Comparison of ENCODE assay signal across 11 mouse cellular contexts in genomic region chr2:79455646-79456045, GRCm38 (mm10). TPM values are rescaled to one million over a fixed set of nuclear protein-coding genes. Genes with fewer than 3 reads are reported as not detected.
A peak's percentile ranks its signal among the peaks of the same experiment; 100 is the strongest.
DNase-seq lines count a peak whose midpoint lies in the region; ATAC-seq and TF ChIP-seq lines count a peak whose summit lies in the region.
"Had no signal": no experiment of that assay in that cellular context is flagged by ENCODE, and none has a peak within 500 bp of the region (broad histone marks: within the 10 kb centered on the region; RNA-seq: fewer than 3 reads in every experiment).

No protein-coding gene starts in this region.

- TF ChIP-seq CTCF in layer of hippocampus, adult 2 months (conservative IDR thresholded peaks at IDR 0.05): no peak

- no peak overlapping the region for H3K9ac ChIP-seq in embryonic facial prominence, embryonic 11.5 days (replicated peaks; ENCODE audit: low read length)
- H3K9ac ChIP-seq in hindbrain, embryonic 15.5 days: peak overlapping the region; percentile 39
- peak overlapping the region; percentile 21; the same call in 1 of the 2 replicates for H3K9ac ChIP-seq in neural tube, embryonic 15.5 days (replicated peaks)
- no peak overlapping the region for H3K9ac ChIP-seq in intestine, embryonic 15.5 days

- H3K4me1 ChIP-seq in embryonic facial prominence, embryonic 11.5 days (ENCODE audit: control insufficient read depth, insufficient read depth, low read length): peaks cover 2% of the 10 kb centered on the region; the same call in 1 of the 2 replicates
- peaks cover 50% of the 10 kb centered on the region for H3K4me1 ChIP-seq in hindbrain, embryonic 15.5 days (replicated peaks)
- H3K4me1 ChIP-seq in neural tube, embryonic 15.5 days: peaks cover 47% of the 10 kb centered on the region
- peaks cover 8% of the 10 kb centered on the region; the same call in 1 of the 2 replicates for H3K4me1 ChIP-seq in intestine, embryonic 15.5 days (replicated peaks)

- H3K27me3 ChIP-seq in embryonic facial prominence, embryonic 11.5 days (ENCODE audit: control insufficient read depth, insufficient read depth, low read length): peaks cover 63% of the 10 kb centered on the region
- H3K27me3 ChIP-seq in hindbrain, embryonic 15.5 days: peaks cover 15% of the 10 kb centered on the region
- H3K27me3 ChIP-seq in neural tube, embryonic 15.5 days (replicated peaks): peaks cover 54% of the 10 kb centered on the region
- peaks cover 68% of the 10 kb centered on the region for H3K27me3 ChIP-seq in intestine, embryonic 15.5 days (replicated peaks)

- peak overlapping the region; percentile 70 for H3K4me3 ChIP-seq in layer of hippocampus, adult 2 months
- H3K4me3 ChIP-seq in embryonic facial prominence, embryonic 11.5 days (ENCODE audit: low read depth, low read length): peak overlapping the region; percentile 1; the same call in 1 of the 2 replicates
- peak overlapping the region; percentile 46 for H3K4me3 ChIP-seq in hindbrain, embryonic 15.5 days
- H3K4me3 ChIP-seq in neural tube, embryonic 15.5 days (replicated peaks): peak overlapping the region; percentile 43
- no peak overlapping the region for H3K4me3 ChIP-seq in intestine, embryonic 15.5 days (replicated peaks)

- 4% methylated on average over 9 of the region's 10 CpGs for WGBS in embryonic facial prominence, embryonic 11.5 days
- whole genome bisulfite sequencing in hindbrain, embryonic 15.5 days: under 1% methylated on average over 10 of the region's 10 CpGs
- 2% methylated on average over 10 of the region's 10 CpGs for WGBS in neural tube, embryonic 15.5 days
- WGBS in intestine, embryonic 15.5 days: 2% methylated on average over 10 of the region's 10 CpGs

- peak in 1 of 2 experiments; percentile 12 for DNase-seq in layer of hippocampus, adult 2 months (ENCODE audit: low spot score in 2 of 2)
- DNase-seq in layer of hippocampus, postnatal 36 days: no peak
- DNase-seq in embryonic facial prominence, embryonic 11.5 days (ENCODE audit: low spot score): no peak
- no peak for DNase-seq in ovary, postnatal 14 days (ENCODE audit: low spot score)
- DNase-seq in layer of hippocampus, adult 8-10 months (ENCODE audit: low spot score in 2 of 2): no peak

- H3K36me3 ChIP-seq in embryonic facial prominence, embryonic 11.5 days (replicated peaks; ENCODE audit: control insufficient read depth, insufficient read depth, low read depth, low read length): no peaks in the 10 kb centered on the region
- H3K36me3 ChIP-seq in hindbrain, embryonic 15.5 days: no peaks in the 10 kb centered on the region
- no peaks in the 10 kb centered on the region for H3K36me3 ChIP-seq in neural tube, embryonic 15.5 days
- no peaks in the 10 kb centered on the region for H3K36me3 ChIP-seq in intestine, embryonic 15.5 days
- H3K36me3 ChIP-seq: heart, embryonic 10.5 days had no signal

- no peak overlapping the region for H3K4me2 ChIP-seq in embryonic facial prominence, embryonic 11.5 days (ENCODE audit: low read depth, low read length)
- H3K4me2 ChIP-seq in hindbrain, embryonic 15.5 days: peak overlapping the region; percentile 64
- H3K4me2 ChIP-seq in neural tube, embryonic 15.5 days: peak overlapping the region; percentile 75
- no peak overlapping the region for H3K4me2 ChIP-seq in intestine, embryonic 15.5 days (replicated peaks)

- H3K27ac ChIP-seq in layer of hippocampus, adult 2 months: peak overlapping the region; percentile 95
- H3K27ac ChIP-seq in embryonic facial prominence, embryonic 11.5 days (replicated peaks; ENCODE audit: low read depth, low read length): no peak overlapping the region
- H3K27ac ChIP-seq in hindbrain, embryonic 15.5 days (replicated peaks): peak overlapping the region; percentile 58
- H3K27ac ChIP-seq in neural tube, embryonic 15.5 days (replicated peaks): 0 out of 2 replicates have a peak overlapping the region, but pooled peaks have one; percentile 48
- H3K27ac ChIP-seq in intestine, embryonic 15.5 days: no peak overlapping the region
- H3K27ac ChIP-seq: heart, embryonic 10.5 days had no signal

- no peaks in the 10 kb centered on the region for H3K9me3 ChIP-seq in embryonic facial prominence, embryonic 11.5 days (replicated peaks; ENCODE audit: control insufficient read depth, low read length)
- H3K9me3 ChIP-seq in hindbrain, embryonic 15.5 days: no peaks in the 10 kb centered on the region
- no peaks in the 10 kb centered on the region for H3K9me3 ChIP-seq in neural tube, embryonic 15.5 days (replicated peaks)
- H3K9me3 ChIP-seq in intestine, embryonic 15.5 days: no peaks in the 10 kb centered on the region
- H3K9me3 ChIP-seq: heart, embryonic 10.5 days had no signal

- no peak for ATAC-seq in embryonic facial prominence, embryonic 11.5 days (replicated peaks; ENCODE audit: insufficient number of reproducible peaks, low FRiP score, low TSS enrichment, low read depth)
- no peak for ATAC-seq in hindbrain, embryonic 15.5 days (ENCODE audit: low FRiP score, low read depth)
- ATAC-seq in neural tube, embryonic 15.5 days (ENCODE audit: low FRiP score): no peak
- no peak for ATAC-seq in intestine, embryonic 15.5 days

RNA-seq across cellular contexts. Expression of gene Neurod1, which starts 0.9 kb away (rescaled TPM):
- 10 to 100 TPM; 32.7 to 33.1 TPM for total RNA-seq in layer of hippocampus, adult 2 months (2021)
- total RNA-seq in layer of hippocampus, postnatal 36 days (2021): 10 to 100 TPM; 33.0 to 33.9 TPM
- 23.6 and 28.1 TPM in 2 replicates for polyA plus RNA-seq in embryonic facial prominence, embryonic 11.5 days (2014; fragmentation: Nextera tagmentation; extraction: Ambion mirVana)
- 47.0 and 48.7 TPM in 2 replicates for polyA plus RNA-seq in hindbrain, embryonic 15.5 days (2015; fragmentation: Nextera tagmentation; extraction: Ambion mirVana)
- polyA plus RNA-seq in neural tube, embryonic 15.5 days (2015; fragmentation: Nextera tagmentation; extraction: Ambion mirVana): 11.0 and 16.9 TPM in 2 replicates
- 3.6 and 4.2 TPM in 2 replicates for polyA plus RNA-seq in intestine, embryonic 15.5 days (2015; fragmentation: Nextera tagmentation; extraction: Ambion mirVana)
- 10 to 100 TPM; 19.6 to 28.3 (median 22.9) TPM for total RNA-seq in layer of hippocampus, adult 8-10 months (2022)
- polyA plus RNA-seq: C2C12; kidney, embryonic 16.5 days had no signal

RNA-seq across cellular contexts. Expression of gene Cerkl, which starts 0.9 kb away (rescaled TPM):
- total RNA-seq in layer of hippocampus, adult 2 months (2021): 10 to 100 TPM in 1 of 2 experiments, 1 to 10 TPM in 1; 7.0 to 10.4 TPM
- 1 to 10 TPM; 6.1 to 7.3 TPM for total RNA-seq in layer of hippocampus, postnatal 36 days (2021)
- polyA plus RNA-seq in embryonic facial prominence, embryonic 11.5 days (2014; fragmentation: Nextera tagmentation; extraction: Ambion mirVana): 2.5 and 2.8 TPM in 2 replicates
- 2.5 and 3.3 TPM in 2 replicates for polyA plus RNA-seq in hindbrain, embryonic 15.5 days (2015; fragmentation: Nextera tagmentation; extraction: Ambion mirVana)
- 0.69 and 2.0 TPM in 2 replicates for polyA plus RNA-seq in neural tube, embryonic 15.5 days (2015; fragmentation: Nextera tagmentation; extraction: Ambion mirVana)
- 1.5 and 1.6 TPM in 2 replicates for polyA plus RNA-seq in intestine, embryonic 15.5 days (2015; fragmentation: Nextera tagmentation; extraction: Ambion mirVana)
- 1 to 10 TPM; 5.9 to 7.8 (median 6.4) TPM for total RNA-seq in layer of hippocampus, adult 8-10 months (2022)
- polyA plus RNA-seq: C2C12 had no signal

Comparison
In these comparisons a context has a peak if more than half of its experiments do, and no peak if none do; other contexts are left out.
1. H3K27ac ChIP-seq: peak in layer of hippocampus, adult 2 months (single experiment), hindbrain, embryonic 15.5 days (single experiment) and neural tube, embryonic 15.5 days (single experiment); none in embryonic facial prominence, embryonic 11.5 days (single experiment) and intestine, embryonic 15.5 days (single experiment).
2. H3K4me2 ChIP-seq: peak in hindbrain, embryonic 15.5 days (single experiment) and neural tube, embryonic 15.5 days (single experiment); none in embryonic facial prominence, embryonic 11.5 days (single experiment) and intestine, embryonic 15.5 days (single experiment).
3. H3K9ac ChIP-seq: peak in hindbrain, embryonic 15.5 days (single experiment) and neural tube, embryonic 15.5 days (single experiment); none in embryonic facial prominence, embryonic 11.5 days (single experiment) and intestine, embryonic 15.5 days (single experiment).